Mouse (Mus musculus): ENCODE data around the gene Cit. TPM values are rescaled to one million over a fixed set of nuclear protein-coding genes. Genes with fewer than 3 reads are reported as not detected.
A peak's percentile ranks its signal among the peaks of the same experiment; 100 is the strongest.

Gene Cit
- total RNA-seq, 2 experiments from 2014 or later = 57.2 to 60.5 TPM

- DNase-seq (ENCODE audit: low spot score in 2 of 2) = no peak
- TF ChIP-seq CTCF (conservative IDR thresholded peaks at IDR 0.05) = no peak
- Histone ChIP-seq H3K27ac (no peak overlapping the region), H3K4me3 (no peak overlapping the region)
These were observed 185.6 kb downstream of the Cit start for GRCm38 (mm10) chr5:116030566-116031189.

GRCm38 (mm10) chr5:116031190-116031577 lies 186.1 kb downstream of the Cit start:
- peak; percentile 63 to 81 for DNase-seq (ENCODE audit: low spot score in 2 of 2)
- Histone ChIP-seq H3K27ac (no peak overlapping the region), H3K4me3 (no peak overlapping the region)
- TF ChIP-seq CTCF (conservative IDR thresholded peaks at IDR 0.05) = peak; percentile 82

- H3K27ac ChIP-seq = no peak overlapping the region
- DNase-seq (ENCODE audit: low spot score in 2 of 2) = no peak
- H3K4me3 ChIP-seq = no peak overlapping the region
- no peak for TF ChIP-seq CTCF (conservative IDR thresholded peaks at IDR 0.05)
These were observed 191.4 kb downstream of the Cit start for GRCm38 (mm10) chr5:116036465-116036864.

- no peak for TF ChIP-seq CTCF (conservative IDR thresholded peaks at IDR 0.05)
- no peak overlapping the region for H3K4me3 ChIP-seq
- no peak overlapping the region for H3K27ac ChIP-seq
- no peak for DNase-seq (ENCODE audit: low spot score in 2 of 2)
These were observed 192.7 kb downstream of the Cit start for GRCm38 (mm10) chr5:116037731-116038130.

- TF ChIP-seq CTCF (conservative IDR thresholded peaks at IDR 0.05) = no peak
- no peak overlapping the region for H3K4me3 ChIP-seq
- DNase-seq (ENCODE audit: low spot score in 2 of 2) = no peak
- no peak overlapping the region for H3K27ac ChIP-seq
These were observed 194.6 kb downstream of the Cit start for GRCm38 (mm10) chr5:116039706-116040105.

- DNase-seq (ENCODE audit: low spot score in 2 of 2) = no peak
- Histone ChIP-seq H3K4me3 (no peak overlapping the region), H3K27ac (no peak overlapping the region)
- no peak for TF ChIP-seq CTCF (conservative IDR thresholded peaks at IDR 0.05)
These were observed 197.2 kb downstream of the Cit start for GRCm38 (mm10) chr5:116042241-116042640.

- no peak for TF ChIP-seq CTCF (conservative IDR thresholded peaks at IDR 0.05)
- DNase-seq (ENCODE audit: low spot score in 2 of 2) = no peak
- Histone ChIP-seq H3K27ac (no peak overlapping the region), H3K4me3 (no peak overlapping the region)
These were observed 200.5 kb downstream of the Cit start for GRCm38 (mm10) chr5:116045581-116045980.

GRCm38 (mm10) chr5:116046246-116046645 lies 201.2 kb downstream of the Cit start:
- no peak for DNase-seq (ENCODE audit: low spot score in 2 of 2)
- TF ChIP-seq CTCF (conservative IDR thresholded peaks at IDR 0.05) = no peak
- H3K4me3 ChIP-seq = no peak overlapping the region

GRCm38 (mm10) chr5:116048321-116048720 lies 203.2 kb downstream of the Cit start:
- H3K27ac ChIP-seq = no peak overlapping the region
- no peak for DNase-seq (ENCODE audit: low spot score in 2 of 2)
- TF ChIP-seq CTCF (conservative IDR thresholded peaks at IDR 0.05) = no peak
- H3K4me3 ChIP-seq = no peak overlapping the region

More at GRCm38 (mm10) chr5:116046246-116046645, 201.2 kb downstream of the Cit start:
- no peak overlapping the region for H3K27ac ChIP-seq

GRCm38 (mm10) chr5:116049821-116050220 lies 204.7 kb downstream of the Cit start:
- no peak for TF ChIP-seq CTCF (conservative IDR thresholded peaks at IDR 0.05)
- Histone ChIP-seq H3K4me3 (no peak overlapping the region), H3K27ac (no peak overlapping the region)
- DNase-seq (ENCODE audit: low spot score in 2 of 2) = no peak

GRCm38 (mm10) chr5:116052171-116052570 lies 207.1 kb downstream of the Cit start:
- no peak for DNase-seq (ENCODE audit: low spot score in 2 of 2)
- Histone ChIP-seq H3K4me3 (no peak overlapping the region), H3K27ac (no peak overlapping the region)
- TF ChIP-seq CTCF (conservative IDR thresholded peaks at IDR 0.05) = no peak

GRCm38 (mm10) chr5:116052826-116053225 lies 207.7 kb downstream of the Cit start:
- DNase-seq (ENCODE audit: low spot score in 2 of 2) = no peak
- H3K4me3 ChIP-seq = no peak overlapping the region
- no peak for TF ChIP-seq CTCF (conservative IDR thresholded peaks at IDR 0.05)
- H3K27ac ChIP-seq = no peak overlapping the region

Other genes with a start within 250 kb of the Cit start
- 10 to 100 TPM; 85.6 to 98.6 TPM for gene Rab35, start 213.4 kb upstream of the Cit start, total RNA-seq (2021)
- gene Bicdl1, start 113.7 kb upstream of the Cit start, total RNA-seq (2021) = 100 to 1,000 TPM; 123 to 125 TPM
- 10 to 100 TPM; 19.4 to 19.7 TPM for gene Prkab1, start 179.2 kb downstream of the Cit start, total RNA-seq (2021)
- gene Tmem233, start 238.0 kb downstream of the Cit start, total RNA-seq (2021) = not detected